Mouse (Mus musculus) thymus, adult 18-20 months (tissue): ENCODE results near the gene Gm20792.
"Not testable (repeated sequence)": the region's sequence is repeated elsewhere in the genome, so short reads cannot be mapped to it uniquely, and the experiment has no call there.

Source experiments
- DNase-seq, 2 experiments: peaks; one replicate each; pipeline ENCODE4 v3.0.0; 2022; ENCODE audit warnings: mixed read lengths in 2 of 2

The Gm20792 gene

GRCm38 (mm10) chrY:48311555-48311954, at the start of gene Gm20792:
Gm20792 (plus strand) TSS chrY:48311855.
- not testable (repeated sequence) for DNase-seq
